Mouse (Mus musculus) heart, embryonic 10.5 days (tissue): ENCODE results near the gene Taf6l. TPM values are rescaled to one million over a fixed set of nuclear protein-coding genes. Genes with fewer than 3 reads are reported as not detected.

Experiments used
- microRNA-seq: library from miRNA; unstranded; fragments of <30 nt; microRNA quantifications from one replicate; pipeline ENCODE4, GENCODE M21; 2017
- polyA plus RNA-seq: library from polyadenylated mRNA; unstranded; fragments of >200 nt; fragmentation: Nextera tagmentation; extraction: Ambion mirVana; gene quantifications from 2 replicates; pipeline ENCODE4 v1.2.1, GENCODE M21; 2016

Gene Taf6l
- polyA plus RNA-seq, 1 experiment from 2014 or later, result 36.1 TPM

Small RNAs within 50 kb of the gene (microRNA-seq; reads per million reads assigned to microRNA genes)
- gene Mir6992, result not detected

Other genes with a start within 250 kb of the Taf6l start
- gene Slc22a8, start 195.2 kb downstream of the Taf6l start, polyA plus RNA-seq, result 0.23 and 0.48 TPM in 2 replicates
- 0.04 TPM in 1 of 2 replicates, not detected in the other for gene Slc22a6, start 168.4 kb downstream of the Taf6l start, polyA plus RNA-seq
- 0.04 TPM in 1 of 2 replicates, not detected in the other for gene Chrm1, start 122.6 kb downstream of the Taf6l start, polyA plus RNA-seq
- 91.8 and 104 TPM in 2 replicates for gene Slc3a2, start 63.0 kb downstream of the Taf6l start, polyA plus RNA-seq
- gene Wdr74, start 50.6 kb downstream of the Taf6l start, polyA plus RNA-seq, result 76.6 and 101 TPM in 2 replicates
- gene 1700092M07Rik, start 45.7 kb downstream of the Taf6l start, polyA plus RNA-seq, result 1.6 and 2.1 TPM in 2 replicates
- gene Stx5a, start 45.0 kb downstream of the Taf6l start, polyA plus RNA-seq, result 83.1 and 91.1 TPM in 2 replicates
- gene Nxf1, start 29.3 kb downstream of the Taf6l start, polyA plus RNA-seq, result 156 and 193 TPM in 2 replicates
- gene Tmem223, start 15.4 kb downstream of the Taf6l start, polyA plus RNA-seq, result 134 and 136 TPM in 2 replicates
- 57.4 and 60.0 TPM in 2 replicates for gene Tmem179b, start 11.9 kb downstream of the Taf6l start, polyA plus RNA-seq
- gene Polr2g, start 12.2 kb upstream of the Taf6l start, polyA plus RNA-seq, result 159 and 172 TPM in 2 replicates
- gene Zbtb3, start 16.1 kb upstream of the Taf6l start, polyA plus RNA-seq, result 5.4 and 5.9 TPM in 2 replicates
- 43.2 and 51.3 TPM in 2 replicates for gene Ttc9c, start 32.9 kb upstream of the Taf6l start, polyA plus RNA-seq
- 2.8 and 4.6 TPM in 2 replicates for gene Hnrnpul2, start 33.6 kb upstream of the Taf6l start, polyA plus RNA-seq
- not detected in 2 replicates for gene AC129217.1, start 43.4 kb upstream of the Taf6l start, polyA plus RNA-seq
- 46.2 and 51.1 TPM in 2 replicates for gene Bscl2, start 51.0 kb upstream of the Taf6l start, polyA plus RNA-seq
- gene Gng3, start 52.8 kb upstream of the Taf6l start, polyA plus RNA-seq, result 2.6 and 4.7 TPM in 2 replicates
- gene Lrrn4cl, start 64.4 kb upstream of the Taf6l start, polyA plus RNA-seq, result 0.36 and 0.51 TPM in 2 replicates
- gene Ubxn1, start 85.1 kb upstream of the Taf6l start, polyA plus RNA-seq, result 156 and 193 TPM in 2 replicates
- 58.9 and 59.4 TPM in 2 replicates for gene Uqcc3, start 94.5 kb upstream of the Taf6l start, polyA plus RNA-seq
- 68.9 and 88.7 TPM in 2 replicates for gene Lbhd1, start 97.3 kb upstream of the Taf6l start, polyA plus RNA-seq
- gene Gm49403, start 97.5 kb upstream of the Taf6l start, polyA plus RNA-seq, result not detected in 2 replicates
- 106 and 140 TPM in 2 replicates for gene 1810009A15Rik, start 102.4 kb upstream of the Taf6l start, polyA plus RNA-seq
- not detected in 2 replicates for gene Gm49416, start 102.5 kb upstream of the Taf6l start, polyA plus RNA-seq
- gene Ints5, start 106.6 kb upstream of the Taf6l start, polyA plus RNA-seq, result 35.8 and 39.0 TPM in 2 replicates
- 91.4 and 103 TPM in 2 replicates for gene Ganab, start 111.7 kb upstream of the Taf6l start, polyA plus RNA-seq
- gene B3gat3, start 134.0 kb upstream of the Taf6l start, polyA plus RNA-seq, result 52.0 and 57.9 TPM in 2 replicates
- 3.2 and 5.2 TPM in 2 replicates for gene Rom1, start 142.9 kb upstream of the Taf6l start, polyA plus RNA-seq
- gene Eml3, start 143.1 kb upstream of the Taf6l start, polyA plus RNA-seq, result 17.4 and 24.4 TPM in 2 replicates
- 113 and 140 TPM in 2 replicates for gene Mta2, start 155.5 kb upstream of the Taf6l start, polyA plus RNA-seq
- 25.7 and 32.8 TPM in 2 replicates for gene Tut1, start 167.4 kb upstream of the Taf6l start, polyA plus RNA-seq
- gene Eef1g, start 180.6 kb upstream of the Taf6l start, polyA plus RNA-seq, result 378 and 459 TPM in 2 replicates
- 15.1 and 19.4 TPM in 2 replicates for gene Ahnak, start 202.9 kb upstream of the Taf6l start, polyA plus RNA-seq